Mouse (Mus musculus): ENCODE results near the gene Fgf18. TPM values are rescaled to one million over a fixed set of nuclear protein-coding genes. Genes with fewer than 3 reads are reported as not detected.

Gene Fgf18
- total RNA-seq, 4 experiments from 2014 or later: 0.62 to 3.5 (median 1.5) TPM

Other genes with a start within 250 kb of the Fgf18 start
- 100 to 1,000 TPM; 269 to 308 (median 290) TPM for gene Npm1, start 15.8 kb upstream of the Fgf18 start, total RNA-seq (2022)
- under 1 TPM in 2 of 4 experiments, not detected in 2; 0.46 to 0.62 TPM for gene Tlx3, start 56.2 kb upstream of the Fgf18 start, total RNA-seq (2022)
- gene Gm12117, start 129.3 kb upstream of the Fgf18 start, total RNA-seq (2022): not detected

Measured in adrenal gland, adult 8-10 months (tissue).